Mouse (Mus musculus) hindbrain, postnatal 0 days (tissue): ENCODE results near the gene Cwc27. TPM values are rescaled to one million over a fixed set of nuclear protein-coding genes. Genes with fewer than 3 reads are reported as not detected.
A peak's percentile ranks its signal among the peaks of the same experiment; 100 is the strongest.

Source experiments
- ATAC-seq: fragments of 200-750 bp; cut with Nextera tagmentation; 2 replicates; pipeline ENCODE4 v1.8.0; 2017; ENCODE audit warnings: mild to moderate bottlenecking, moderate TSS enrichment, moderate library complexity
- DNase-seq: peaks from one replicate; pipeline ENCODE4 v3.0.0-alpha.2; 2015; ENCODE audit warnings: low spot score
- H3K27ac ChIP-seq: fragments of 300-500 bp; sonication (generic); 2 replicates; pipeline ENCODE4 v1.5.1; 2014; ENCODE audit warnings: mild to moderate bottlenecking
- H3K27me3 ChIP-seq: fragments of 300-500 bp; sonication (generic); 2 replicates; pipeline ENCODE4 v1.6.1; 2014; ENCODE audit warnings: low read length, mixed read lengths; ENCODE audit not compliant: insufficient read depth
- H3K36me3 ChIP-seq: fragments of 300-500 bp; sonication (generic); 2 replicates; pipeline ENCODE4 v1.6.1; 2014; ENCODE audit warnings: low read length, mixed read lengths; ENCODE audit not compliant: insufficient read depth
- H3K4me1 ChIP-seq: fragments of 300-500 bp; sonication (generic); 2 replicates; pipeline ENCODE4 v1.6.1; 2014; ENCODE audit warnings: antibody characterized with exemption, low read length, mixed read lengths; ENCODE audit not compliant: insufficient read depth
- H3K4me2 ChIP-seq: fragments of 300-500 bp; sonication (generic); 2 replicates; pipeline ENCODE4 v1.6.1; 2014; ENCODE audit warnings: low read depth, mild to moderate bottlenecking, low read length, moderate library complexity, mixed read lengths
- H3K4me3 ChIP-seq: fragments of 300-500 bp; sonication (generic); 2 replicates; pipeline ENCODE4 v1.5.1; 2014; ENCODE audit warnings: low read length
- H3K9ac ChIP-seq: fragments of 300-500 bp; sonication (generic); replicated peaks from 2 replicates; pipeline ENCODE4 v1.6.1; 2014; ENCODE audit warnings: mild to moderate bottlenecking, low read length, moderate library complexity, mixed read lengths
- H3K9me3 ChIP-seq: fragments of 300-500 bp; sonication (generic); 2 replicates; pipeline ENCODE4 v1.6.1; 2016; ENCODE audit warnings: low read length, mixed read lengths
- CTCF ChIP-seq: IDR thresholded peaks from 2 replicates; pipeline ENCODE4 v1.5.1; 2016; ENCODE audit warnings: antibody characterized with exemption, control low read depth, low read depth
- WGBS: fragments of 180-500 bp; shearing (Covaris S2); extraction: QIAGEN DNeasy Blood & Tissue Kit; methylation state at CpG from one replicate; pipeline ENCODE4 v1.1.7; 2014; 5-methylcytosine and 5-hydroxymethylcytosine counted together
- polyA plus RNA-seq: library from polyadenylated mRNA; unstranded; fragments of >200 nt; fragmentation: Nextera tagmentation; extraction: Ambion mirVana; gene quantifications from 2 replicates; pipeline ENCODE4 v1.2.1, GENCODE M21; 2015
- total RNA-seq: library from RNA; depleted of rRNA; stranded (reverse); fragments of >200 nt; gene quantifications from 2 replicates; pipeline ENCODE4 v1.2.3, GENCODE M21; 2014

Gene Cwc27
- total and polyA plus RNA-seq, 2 experiments from 2014 or later: 5.4 to 23.0 TPM

DNA sequence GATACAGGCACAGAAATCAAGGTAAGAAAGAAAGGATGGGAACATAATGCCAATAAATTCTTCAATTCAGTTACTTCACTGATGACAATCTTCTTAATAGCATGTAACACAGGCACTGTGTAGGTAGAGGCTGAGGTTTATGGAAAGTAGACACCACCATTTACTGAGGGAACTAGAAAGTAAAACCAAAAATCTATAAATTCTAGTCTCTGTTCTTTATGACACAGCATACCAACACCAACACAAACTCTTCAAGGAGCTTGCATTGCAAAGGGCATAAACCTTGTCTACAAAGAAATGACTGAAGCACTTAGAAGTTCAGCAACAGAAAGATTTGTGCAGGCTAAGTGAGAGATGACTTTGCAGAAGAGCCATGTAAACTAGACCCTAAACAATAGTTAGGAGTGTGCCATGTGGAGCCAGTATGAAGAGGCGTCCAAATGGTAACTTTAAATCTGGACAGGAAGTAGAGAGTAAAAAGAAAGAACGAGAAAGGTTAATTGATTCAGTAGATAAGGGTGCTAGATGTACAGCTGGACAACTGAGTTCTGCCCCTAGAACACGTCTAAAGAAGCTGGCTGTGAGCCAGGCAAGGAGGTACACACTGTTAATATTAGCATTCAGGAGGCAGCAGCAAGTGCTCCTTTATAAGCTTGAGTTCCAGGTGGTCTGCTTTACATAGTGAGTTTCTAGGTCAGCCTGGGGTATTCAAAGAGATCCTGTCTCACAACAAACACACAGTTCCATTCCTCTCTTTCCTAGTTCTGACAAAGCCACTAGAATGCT, 87.5 kb downstream of the Cwc27 start:
- H3K27ac ChIP-seq: no peak overlapping the region
- WGBS: 63% methylated on average over 3 of the region's 3 CpGs

DNA sequence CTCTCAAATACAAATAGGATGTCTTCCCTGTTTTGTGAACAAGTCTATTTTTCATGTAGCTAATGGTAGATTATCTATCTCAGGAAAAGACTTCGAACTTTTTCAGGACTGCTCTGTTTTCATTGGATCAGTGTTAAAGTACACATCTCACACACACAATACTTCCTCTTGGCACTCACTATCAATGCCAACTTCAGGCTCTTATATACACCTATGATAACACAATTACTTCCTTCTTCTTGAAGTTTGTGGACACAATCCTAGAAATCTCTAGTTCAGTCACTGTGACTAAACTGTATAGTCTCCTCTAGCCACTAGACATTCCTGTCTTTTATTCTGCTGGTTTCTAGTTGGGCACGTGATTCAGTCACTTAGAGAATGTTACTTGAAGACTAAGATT, 89.3 kb downstream of the Cwc27 start:
- 97% methylated on average over 2 of the region's 2 CpGs for WGBS
- ATAC-seq (no peak), DNase-seq (no peak)
- Histone ChIP-seq H3K9me3 (no peaks in the 10 kb centered on the region), H3K4me1 (no peaks in the 10 kb centered on the region), H3K9ac (no peak overlapping the region), H3K27ac (no peak overlapping the region), H3K4me2 (no peak overlapping the region), H3K27me3 (no peaks in the 10 kb centered on the region), H3K36me3 (no peaks in the 10 kb centered on the region), H3K4me3 (no peak overlapping the region)
- TF ChIP-seq CTCF: no peak

More for the DNA sequence above, 87.5 kb downstream of the Cwc27 start:
- H3K9me3 ChIP-seq: no peaks in the 10 kb centered on the region
- H3K4me1 ChIP-seq: no peaks in the 10 kb centered on the region
- no peak overlapping the region for H3K4me2 ChIP-seq
- no peak for ATAC-seq
- no peak overlapping the region for H3K9ac ChIP-seq
- H3K36me3 ChIP-seq: no peaks in the 10 kb centered on the region
- no peaks in the 10 kb centered on the region for H3K27me3 ChIP-seq
- TF ChIP-seq CTCF: no peak
- no peak for DNase-seq
- H3K4me3 ChIP-seq: no peak overlapping the region

DNA sequence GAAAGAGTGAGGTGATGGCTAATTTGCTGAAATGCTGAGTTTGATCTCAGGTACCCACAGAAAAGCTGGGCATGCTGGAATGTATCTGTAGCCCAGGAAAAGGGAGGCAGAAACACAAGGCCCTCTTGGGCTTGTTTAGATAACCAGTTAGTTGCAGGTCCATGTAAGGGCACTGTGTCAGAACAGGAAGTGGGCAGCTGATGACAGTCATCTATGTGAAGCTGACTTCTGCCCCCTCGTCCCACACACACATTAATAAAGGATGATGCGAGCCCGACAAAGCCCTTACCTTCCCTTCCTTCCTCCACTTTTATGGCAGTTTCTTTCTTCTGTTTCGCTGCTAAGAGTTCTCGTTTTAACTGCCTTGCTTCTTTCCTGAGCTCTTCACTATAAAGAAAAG, 96.8 kb downstream of the Cwc27 start:
- DNase-seq (no peak), ATAC-seq (no peak)
- peaks cover 4% of the 10 kb centered on the region; the same call in 1 of the 2 replicates for H3K36me3 ChIP-seq
- no peak overlapping the region for H3K4me2 ChIP-seq
- no peaks in the 10 kb centered on the region for H3K4me1 ChIP-seq
- 90% methylated on average over 5 of the region's 5 CpGs for WGBS
- no peak overlapping the region for H3K9ac ChIP-seq
- H3K9me3 ChIP-seq: no peaks in the 10 kb centered on the region
- H3K4me3 ChIP-seq: no peak overlapping the region
- H3K27ac ChIP-seq: no peak overlapping the region
- H3K27me3 ChIP-seq: no peaks in the 10 kb centered on the region
- TF ChIP-seq CTCF: no peak

DNA sequence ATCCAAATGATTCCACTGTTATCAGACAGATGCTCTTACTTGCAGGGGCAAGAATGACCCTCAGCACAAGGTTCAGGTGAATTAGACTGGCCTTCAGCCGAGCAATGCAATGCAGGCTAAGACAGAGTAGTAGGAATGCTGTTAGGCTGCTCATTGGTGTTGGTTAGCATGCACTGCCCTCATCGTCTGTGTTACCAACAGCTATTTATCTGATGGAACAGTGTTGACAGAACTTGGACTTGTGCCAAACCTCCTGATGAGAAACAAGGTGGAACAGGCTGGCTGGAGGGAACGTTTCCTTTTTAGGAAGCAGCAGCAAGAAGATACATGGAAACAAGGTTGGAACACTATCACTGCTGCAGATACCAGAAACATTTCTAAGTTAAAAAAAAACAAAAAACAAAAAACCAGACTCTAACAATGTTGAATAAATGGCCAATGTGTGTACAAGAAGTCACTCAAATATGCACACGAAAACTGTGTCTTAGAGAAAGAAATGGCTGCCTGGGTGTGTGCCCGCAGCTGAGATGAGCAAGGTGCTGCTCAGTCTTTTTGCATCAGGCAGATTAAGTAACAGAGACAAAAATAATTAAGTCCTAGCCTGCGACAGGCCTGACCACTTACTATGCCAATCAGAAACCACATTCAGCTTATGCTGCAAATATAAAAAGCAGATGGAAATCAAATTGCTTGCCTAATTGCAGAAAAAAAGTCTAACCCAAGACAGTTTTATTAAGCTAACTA, 122.2 kb downstream of the Cwc27 start:
- WGBS: 33% methylated on average over 6 of the region's 6 CpGs
- TF ChIP-seq CTCF: no peak

DNA sequence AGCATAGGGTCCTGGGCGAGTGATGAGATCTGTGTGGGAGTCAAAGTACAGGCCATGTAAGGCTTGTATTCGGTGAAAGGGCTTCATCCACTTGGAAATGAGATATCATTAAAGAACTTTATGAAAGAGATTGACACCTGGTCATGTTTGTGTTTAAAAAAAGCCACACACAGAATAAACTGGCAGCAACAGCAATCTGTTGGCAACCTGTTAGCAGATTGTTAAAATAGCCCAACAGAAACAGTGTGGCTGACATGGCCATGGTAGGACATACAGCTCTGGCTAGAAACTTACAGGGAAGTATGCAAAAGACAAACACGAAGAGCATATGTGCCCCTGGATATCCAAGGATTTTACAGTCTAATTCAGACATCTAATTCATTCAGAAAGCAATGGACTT, 124.2 kb downstream of the Cwc27 start:
- no peak overlapping the region for H3K4me3 ChIP-seq
- no peaks in the 10 kb centered on the region for H3K27me3 ChIP-seq
- no peak for TF ChIP-seq CTCF
- H3K9me3 ChIP-seq: no peaks in the 10 kb centered on the region
- H3K4me2 ChIP-seq: no peak overlapping the region
- no peaks in the 10 kb centered on the region for H3K36me3 ChIP-seq
- H3K9ac ChIP-seq: no peak overlapping the region
- ATAC-seq (no peak), DNase-seq (no peak)
- WGBS: 88% methylated on average over 3 of the region's 3 CpGs
- H3K4me1 ChIP-seq: no peaks in the 10 kb centered on the region
- H3K27ac ChIP-seq: no peak overlapping the region

More for the DNA sequence above, 122.2 kb downstream of the Cwc27 start:
- no peak overlapping the region for H3K4me3 ChIP-seq
- no peak overlapping the region for H3K4me2 ChIP-seq
- no peaks in the 10 kb centered on the region for H3K36me3 ChIP-seq
- peak overlapping the region; percentile 65 for H3K27ac ChIP-seq
- H3K4me1 ChIP-seq: no peaks in the 10 kb centered on the region
- no peaks in the 10 kb centered on the region for H3K9me3 ChIP-seq
- DNase-seq (peak; percentile 92), ATAC-seq (peak; percentile 92)
- no peaks in the 10 kb centered on the region for H3K27me3 ChIP-seq
- no peak overlapping the region for H3K9ac ChIP-seq

DNA sequence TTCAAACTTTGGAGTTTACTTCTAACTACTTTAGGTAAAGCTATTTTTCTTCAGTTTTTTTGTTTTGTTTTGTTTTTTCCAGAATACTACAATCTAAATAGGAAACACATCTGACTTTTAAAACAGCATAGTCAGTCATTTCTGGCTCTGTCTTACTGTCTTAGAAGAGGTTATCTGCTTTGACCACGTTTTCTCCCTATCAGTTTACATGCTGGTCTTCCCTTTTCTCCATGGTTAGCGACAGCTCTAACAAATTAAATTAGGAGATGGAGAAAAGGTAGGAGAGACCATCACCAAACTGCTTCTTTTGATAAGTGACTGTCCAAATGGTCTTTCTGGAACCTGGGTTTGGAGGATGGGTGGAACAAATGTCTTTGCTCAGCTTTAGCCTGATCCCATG, 131.4 kb downstream of the Cwc27 start:
- ATAC-seq (no peak), DNase-seq (no peak)
- WGBS: 87% methylated on average over 2 of the region's 2 CpGs
- Histone ChIP-seq H3K9ac (no peak overlapping the region), H3K27me3 (no peaks in the 10 kb centered on the region), H3K9me3 (no peaks in the 10 kb centered on the region), H3K4me1 (no peaks in the 10 kb centered on the region), H3K4me3 (no peak overlapping the region), H3K27ac (no peak overlapping the region), H3K4me2 (no peak overlapping the region), H3K36me3 (no peaks in the 10 kb centered on the region)
- TF ChIP-seq CTCF: no peak
